Mouse (Mus musculus): ENCODE measurements at regions not wholly inside any gene's neighbourhood (a gene's known extent, or its start where the extent isn't known, plus 50 kb on each side); places are given as distances from the start of the nearest gene placed in this dataset.
A peak's percentile ranks its signal among the peaks of the same experiment; 100 is the strongest.
"Not testable (repeated sequence)": the region's sequence is repeated elsewhere in the genome, so short reads cannot be mapped to it uniquely, and the experiment has no call there.

DNA sequence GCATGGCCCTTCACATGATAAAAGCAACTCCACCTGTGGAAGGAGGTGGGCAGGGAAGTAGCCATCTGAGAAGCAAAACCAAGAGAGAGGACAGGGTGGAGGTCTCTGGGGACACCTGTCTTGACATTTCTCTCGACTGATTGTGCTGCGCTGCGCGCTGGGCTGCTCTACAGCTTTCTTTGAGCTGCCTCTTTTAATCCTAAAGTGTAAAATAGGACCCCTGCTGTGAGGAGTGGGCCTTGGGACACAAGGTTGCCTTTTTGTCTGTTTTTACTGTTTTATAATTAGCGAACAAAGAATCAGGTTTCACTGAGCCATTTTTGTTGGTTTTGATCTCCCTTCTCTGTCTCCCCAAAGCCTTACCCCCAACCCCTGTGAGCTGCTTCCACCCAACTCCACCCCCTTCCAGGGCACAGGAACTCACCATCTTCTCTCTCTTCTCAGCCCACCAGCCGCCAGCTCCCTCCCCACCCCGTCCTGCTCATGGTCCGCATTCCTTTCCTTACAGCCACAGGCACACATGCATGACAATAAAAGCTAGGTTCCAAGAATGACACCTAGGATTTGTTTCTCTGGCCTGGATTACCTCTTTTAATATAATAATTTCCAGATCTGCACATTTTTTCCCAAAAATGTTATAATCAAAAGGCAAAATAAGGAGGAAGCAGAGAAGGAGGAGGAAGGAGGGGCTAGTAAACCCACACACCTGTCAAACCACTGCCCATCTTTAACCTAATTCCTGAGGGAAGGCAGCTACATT, 57.3 kb downstream of the Cbln4 start:
- DNase-seq (ENCODE audit: low spot score), result no peak

DNA sequence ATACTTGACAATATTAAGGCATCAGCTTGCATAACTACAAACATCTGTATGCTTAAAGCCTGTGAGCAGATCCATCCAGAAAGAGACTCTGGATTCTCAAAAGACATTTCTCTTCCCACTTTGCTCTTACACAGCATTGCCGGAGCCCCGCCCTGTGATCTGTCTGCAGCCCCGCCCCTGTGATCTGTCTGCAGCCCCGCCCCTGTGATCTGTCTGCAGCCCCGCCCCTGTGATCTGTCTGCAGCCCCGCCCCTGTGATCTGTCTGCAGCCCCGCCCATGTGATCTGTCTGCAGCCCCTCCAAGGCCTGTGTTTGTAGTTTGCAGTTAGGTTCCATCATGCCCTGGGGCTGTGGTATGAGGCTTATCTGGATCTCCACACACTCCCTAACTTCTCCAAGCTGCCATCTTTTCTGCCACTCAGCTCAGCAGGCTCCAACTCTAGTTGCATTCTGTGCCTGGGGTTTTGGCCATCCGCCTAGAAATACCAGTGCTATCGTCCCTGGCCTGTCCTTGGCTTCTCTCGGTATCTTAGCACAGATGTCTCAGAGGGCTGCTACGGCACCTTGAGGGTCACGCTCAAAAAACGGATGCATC, 73.9 kb downstream of the Cbln4 start:
- no peak for DNase-seq (ENCODE audit: low spot score)

DNA sequence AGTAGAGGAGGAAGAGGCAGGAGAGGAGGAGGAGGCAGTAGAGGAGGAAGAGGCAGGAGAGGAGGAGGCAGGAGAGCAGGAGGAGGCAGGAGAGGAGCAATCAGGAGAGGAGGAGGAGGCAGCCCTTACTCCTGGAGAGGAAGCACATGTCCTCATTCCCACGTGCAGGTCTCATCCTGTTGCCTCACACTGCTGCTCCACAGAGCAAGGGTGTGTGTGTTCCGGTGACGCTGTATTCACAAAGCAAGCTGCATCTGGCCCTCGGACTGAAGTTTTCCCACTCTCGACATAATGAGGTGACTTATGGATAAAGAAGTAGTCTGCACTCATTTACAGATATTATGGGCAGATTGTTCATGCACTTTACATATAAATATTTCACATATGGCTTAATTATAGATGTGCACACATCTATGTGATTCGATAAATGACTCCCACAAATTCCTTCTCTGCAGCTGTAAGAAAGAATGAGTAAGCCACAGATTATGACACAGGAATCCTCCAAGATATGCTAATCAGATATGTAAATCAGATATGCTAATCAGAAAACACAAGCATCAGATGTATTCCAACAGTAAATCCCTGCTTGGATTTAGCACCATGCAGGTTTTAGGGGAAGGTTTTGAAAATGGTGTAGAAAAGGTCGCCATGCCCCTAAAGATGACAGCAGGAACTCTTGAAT, 96.6 kb downstream of the Cbln4 start:
- peak; percentile 8 for DNase-seq (ENCODE audit: low spot score)

DNA sequence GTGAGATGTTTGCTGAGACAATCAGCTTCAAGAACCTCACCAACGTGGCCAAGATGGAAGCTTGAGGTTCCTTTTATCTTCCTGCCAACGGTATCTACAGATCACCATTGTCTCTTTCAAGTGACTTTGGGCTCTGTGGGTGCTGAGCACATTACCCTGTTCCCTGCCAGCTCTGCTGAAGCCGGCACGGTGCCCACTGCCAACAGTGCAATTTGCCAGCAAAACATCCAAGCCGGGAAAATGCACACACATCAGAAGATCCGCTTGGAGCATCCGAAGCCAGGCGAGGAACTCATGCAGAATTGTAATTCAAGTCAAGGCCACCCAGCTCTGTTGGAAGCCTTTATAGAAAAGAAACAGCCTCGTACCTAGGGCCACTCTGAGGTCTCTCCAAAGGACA, 100.6 kb downstream of the Cbln4 start:
- peak; percentile 26 for DNase-seq (ENCODE audit: low spot score)

DNA sequence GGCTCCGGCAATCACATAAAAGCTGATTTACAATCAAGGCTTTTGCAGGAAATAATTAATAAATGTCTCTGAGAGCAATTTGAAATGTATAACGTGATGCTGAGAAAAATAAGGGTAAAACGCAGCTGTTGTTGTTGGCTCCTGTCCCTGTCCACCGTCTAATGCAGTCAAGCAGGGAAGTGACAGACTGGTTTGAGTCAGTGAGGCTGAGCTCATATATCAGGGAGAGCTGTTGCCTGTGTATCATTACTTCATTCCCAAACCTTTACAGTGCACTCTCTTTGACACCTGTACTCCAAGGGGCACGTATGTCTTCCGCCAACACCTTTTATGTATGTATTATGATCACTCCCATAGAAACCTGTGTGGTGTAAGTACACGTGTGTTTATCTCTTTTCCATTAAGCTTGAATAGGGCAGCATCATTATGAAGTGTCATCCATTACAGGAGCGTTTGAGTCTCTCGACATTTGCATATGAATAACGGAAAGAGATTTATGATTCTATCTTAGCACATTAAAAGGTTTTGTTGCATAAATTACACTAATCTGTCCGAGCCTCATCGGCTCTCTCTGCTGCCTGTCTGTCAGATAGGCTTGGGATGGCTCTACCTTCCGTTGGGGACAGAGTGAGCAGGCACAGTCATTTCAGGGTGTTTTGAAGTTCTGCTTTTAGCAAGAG, 107.5 kb downstream of the Cbln4 start:
- no peak for DNase-seq (ENCODE audit: low spot score)

DNA sequence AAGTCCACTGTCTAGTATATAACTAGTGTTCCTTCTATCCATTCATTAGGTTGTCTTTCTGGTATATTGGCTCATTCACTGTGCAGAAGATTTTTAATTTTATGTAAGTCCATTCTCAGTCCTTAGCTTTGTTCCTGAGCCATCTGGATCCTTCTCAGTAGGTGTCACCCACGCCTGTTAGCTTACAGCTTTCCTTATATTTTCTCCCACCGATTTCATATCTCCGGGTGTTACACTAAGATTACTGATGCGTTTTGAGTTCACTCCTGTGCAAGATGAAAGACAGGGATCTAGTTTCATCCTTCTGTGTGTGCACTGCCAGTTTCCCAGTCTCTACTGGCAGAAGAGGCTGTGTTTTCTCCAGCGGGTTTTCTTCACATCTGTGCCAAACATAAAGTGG, 122.3 kb downstream of the Cbln4 start:
- peak; percentile 3 for DNase-seq (ENCODE audit: low spot score)

DNA sequence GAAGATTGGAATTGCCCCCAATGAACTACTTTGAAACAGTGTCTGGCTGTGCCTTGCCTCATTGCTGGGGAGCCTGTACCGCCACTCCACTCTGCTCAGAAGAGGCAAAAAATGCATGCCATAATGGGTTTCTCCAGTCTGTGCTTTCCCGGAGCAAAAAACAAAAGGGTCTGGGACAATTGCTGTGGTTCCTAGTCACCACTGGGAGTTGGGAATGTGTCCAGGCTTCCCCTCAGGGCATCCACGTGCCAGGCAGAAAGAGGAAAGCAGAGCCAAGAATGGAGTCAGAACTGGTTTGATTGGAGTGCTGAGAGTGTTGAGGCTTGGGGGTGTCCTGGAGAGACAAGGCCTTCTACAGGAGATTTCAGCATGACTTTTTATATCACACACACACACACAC, 156.0 kb downstream of the Cbln4 start:
- no peak for DNase-seq (ENCODE audit: low spot score)

DNA sequence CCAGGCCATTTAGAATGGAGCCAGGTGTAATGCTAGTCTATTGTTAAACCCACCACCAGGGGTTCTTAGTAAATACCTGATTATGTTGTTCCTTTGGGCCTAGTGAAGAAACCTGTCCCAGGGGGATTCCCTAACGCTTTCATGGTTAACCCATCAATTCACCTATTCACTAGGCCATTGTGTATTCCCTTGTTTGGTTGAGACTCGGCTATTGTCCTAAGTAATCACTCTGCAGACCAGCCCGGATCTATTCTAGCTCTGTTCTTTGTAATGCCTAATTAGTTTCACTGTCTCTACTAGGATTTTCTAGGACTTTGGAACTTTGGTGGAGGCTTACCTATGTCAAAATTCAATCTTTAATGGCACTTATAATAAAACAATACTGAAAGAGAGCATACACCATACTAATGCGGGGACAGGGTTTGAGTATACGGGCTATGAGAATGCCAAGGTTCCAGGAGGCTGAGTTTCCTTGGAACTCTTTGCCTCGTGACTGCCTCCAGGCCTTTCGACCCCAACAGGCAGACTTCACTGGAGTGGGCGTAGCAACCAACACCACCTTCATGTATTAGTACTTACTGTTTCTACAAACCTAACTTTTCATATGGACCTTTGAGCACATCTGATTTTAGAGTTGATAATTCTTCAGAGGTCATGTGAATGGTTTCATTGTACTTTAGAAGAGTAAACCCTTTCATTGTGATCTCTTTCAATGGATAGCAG, 163.9 kb downstream of the Cbln4 start:
- DNase-seq (ENCODE audit: low spot score), result not testable (repeated sequence)

DNA sequence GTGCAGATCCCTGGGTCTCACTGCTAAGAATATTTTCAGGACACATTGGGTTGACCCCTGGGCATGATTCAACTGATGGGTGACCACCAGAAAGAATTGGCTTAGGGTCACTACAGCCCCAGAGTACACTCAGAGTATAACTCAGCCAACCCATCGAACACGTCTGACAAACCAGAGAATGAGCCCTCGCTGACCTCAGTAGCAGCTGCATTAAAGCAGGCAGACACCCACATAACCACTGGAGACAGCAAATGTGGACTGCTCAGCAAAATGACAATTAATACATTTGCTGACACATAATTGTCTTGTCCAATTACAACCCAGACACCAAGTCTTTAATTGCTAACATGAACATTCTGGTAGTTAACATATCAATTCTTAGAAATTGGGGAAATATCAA, 175.7 kb downstream of the Cbln4 start:
- no peak for DNase-seq (ENCODE audit: low spot score)

DNA sequence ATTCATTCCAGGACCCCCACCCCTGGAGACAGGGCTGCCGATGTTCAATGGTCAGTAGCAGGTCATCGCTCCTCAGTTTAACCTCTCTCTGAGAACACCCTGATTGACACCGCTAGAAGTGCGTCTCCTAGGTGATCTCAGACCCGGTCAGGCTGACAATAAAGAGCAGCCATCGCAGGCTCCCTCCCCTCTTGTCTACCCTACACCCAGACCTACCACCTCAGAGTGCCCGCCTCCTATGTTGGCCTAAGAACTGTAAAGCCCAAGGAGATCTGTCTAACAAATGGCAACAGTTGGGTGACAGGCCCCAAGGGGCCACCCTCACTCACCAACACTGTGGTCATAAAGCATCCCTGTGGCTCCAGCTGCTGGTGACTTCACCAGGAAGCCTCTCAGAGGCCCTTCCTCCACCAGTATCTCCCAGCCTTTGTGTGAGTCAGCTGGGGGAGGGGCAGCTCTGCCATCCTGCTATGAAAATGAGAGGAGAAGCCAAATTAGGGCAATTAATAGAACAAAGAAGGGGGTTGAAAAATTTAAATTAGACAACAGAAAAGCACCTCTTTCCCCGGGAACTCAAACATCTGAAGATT, 178.8 kb downstream of the Cbln4 start:
- no peak for DNase-seq (ENCODE audit: low spot score)

DNA sequence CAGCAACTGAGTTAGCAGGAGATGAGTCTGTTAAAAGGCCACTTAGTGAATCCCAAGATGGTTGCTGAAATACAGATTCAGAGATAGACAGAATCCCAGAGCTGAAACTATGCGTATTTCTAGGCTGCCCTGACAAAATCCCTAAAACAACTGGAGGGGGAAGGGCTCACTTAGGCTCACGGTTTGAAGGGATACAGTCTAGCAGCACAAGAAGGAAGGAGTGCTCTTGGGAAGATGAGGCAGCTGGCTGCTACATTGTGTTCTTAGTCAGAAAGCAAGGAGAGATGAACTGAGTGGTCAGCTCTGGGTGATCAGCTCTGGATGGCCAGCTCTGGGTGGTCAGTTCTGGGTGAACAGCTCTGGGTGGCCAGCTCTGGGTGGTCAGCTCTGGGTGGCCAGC, 180.6 kb downstream of the Cbln4 start:
- no peak for DNase-seq (ENCODE audit: low spot score)

DNA sequence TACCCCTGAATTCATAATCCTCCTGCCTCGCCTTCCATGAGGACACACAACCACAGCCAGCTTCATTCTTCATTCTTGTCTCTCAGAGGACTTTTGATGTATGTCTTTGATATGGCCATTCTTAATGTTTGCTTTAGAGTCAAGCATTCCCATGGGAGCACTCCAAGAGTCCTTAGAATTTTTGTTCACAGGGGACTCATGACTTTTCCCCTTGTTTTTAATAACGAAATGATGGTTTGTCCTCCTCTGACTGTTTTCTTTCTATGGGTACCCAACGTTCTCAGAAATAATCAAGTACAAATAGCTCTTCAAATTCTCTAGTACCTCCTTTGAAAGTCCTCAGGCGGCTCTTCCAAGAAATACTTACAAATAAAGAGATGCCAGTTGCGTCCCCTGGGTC, 184.4 kb downstream of the Cbln4 start:
- DNase-seq (ENCODE audit: low spot score), result no peak

DNA sequence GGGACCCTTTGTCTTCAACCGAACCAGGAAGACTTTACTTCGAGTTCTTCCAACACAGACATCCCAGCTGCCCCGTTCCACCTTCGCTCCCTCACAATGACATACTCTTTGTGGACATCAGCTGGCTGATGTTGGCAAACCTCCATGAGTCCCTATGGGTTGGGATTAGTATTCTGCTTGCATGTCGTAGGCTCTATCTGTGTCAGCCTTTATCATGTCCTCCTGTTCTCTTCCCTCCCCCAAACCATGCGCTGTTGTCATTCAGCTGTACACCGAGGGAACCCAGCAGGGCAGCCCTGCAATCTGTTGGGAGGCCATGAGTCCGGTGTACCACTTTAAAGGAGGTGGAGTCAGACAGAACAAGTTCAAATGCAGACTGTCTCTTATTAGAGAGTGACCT, 186.8 kb downstream of the Cbln4 start:
- DNase-seq (ENCODE audit: low spot score), result no peak

DNA sequence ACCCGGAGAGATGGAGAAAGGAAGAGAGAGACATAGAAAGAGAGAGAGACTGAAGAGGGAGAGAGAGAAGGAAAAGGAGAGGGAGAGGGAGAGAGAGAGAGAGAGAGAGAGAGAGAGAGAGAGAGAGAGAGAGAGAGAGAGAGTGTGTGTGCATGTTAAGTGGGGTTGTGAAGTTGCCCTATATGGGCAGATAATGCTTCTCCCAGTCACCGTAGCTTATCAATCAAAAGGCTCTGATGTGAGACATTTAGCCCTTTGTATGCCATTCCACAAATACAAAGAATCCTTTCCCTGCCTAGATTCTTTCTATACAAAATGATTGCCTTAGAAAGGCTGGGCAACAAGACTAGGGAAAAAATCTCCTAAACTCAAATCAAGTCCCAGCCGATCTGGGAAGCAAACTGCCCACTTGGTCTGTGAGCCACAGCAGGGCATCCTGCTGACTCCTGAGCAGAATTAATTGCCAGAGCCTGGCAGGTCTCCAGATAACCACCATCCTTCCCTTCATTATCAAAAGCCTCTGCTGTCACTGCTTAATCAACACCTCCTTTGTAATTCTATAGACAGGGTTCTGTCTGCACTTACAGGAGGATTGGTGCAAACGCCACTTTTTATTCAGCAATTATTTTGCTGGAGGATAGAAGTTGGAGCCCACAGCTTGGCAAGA, 196.3 kb downstream of the Cbln4 start:
- no peak for DNase-seq (ENCODE audit: low spot score)

DNA sequence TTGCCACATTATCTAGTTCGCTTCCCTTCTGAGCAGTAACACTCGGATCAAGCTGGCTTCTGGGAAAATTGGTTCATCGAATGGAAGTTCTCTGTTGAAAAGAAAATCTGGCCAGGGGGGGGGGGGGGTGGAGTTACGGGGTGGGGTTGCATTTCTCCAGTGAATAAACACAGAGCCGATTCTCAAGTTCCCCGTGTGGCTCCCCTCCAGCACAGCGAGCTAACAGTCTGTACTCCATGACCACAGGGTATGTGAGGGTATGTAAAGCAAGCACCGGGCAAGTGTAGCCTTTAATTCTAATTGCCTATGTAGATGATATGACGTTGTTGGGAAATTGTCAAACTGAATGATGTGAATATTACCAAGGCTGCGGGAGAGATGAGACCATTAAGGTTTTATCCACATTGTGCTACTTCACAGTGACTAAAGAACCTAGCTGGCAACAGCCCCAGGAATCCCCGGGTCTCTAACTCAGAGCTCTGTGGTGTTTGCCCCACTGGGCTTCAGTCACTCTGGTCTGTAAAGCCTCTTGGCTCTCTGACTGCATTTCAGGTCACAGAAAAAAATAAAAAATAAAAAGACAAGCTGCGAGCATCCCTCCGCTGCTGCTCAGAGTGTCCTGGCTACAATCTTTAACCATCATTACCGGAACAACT, 203.1 kb downstream of the Cbln4 start:
- DNase-seq (ENCODE audit: low spot score), result no peak

DNA sequence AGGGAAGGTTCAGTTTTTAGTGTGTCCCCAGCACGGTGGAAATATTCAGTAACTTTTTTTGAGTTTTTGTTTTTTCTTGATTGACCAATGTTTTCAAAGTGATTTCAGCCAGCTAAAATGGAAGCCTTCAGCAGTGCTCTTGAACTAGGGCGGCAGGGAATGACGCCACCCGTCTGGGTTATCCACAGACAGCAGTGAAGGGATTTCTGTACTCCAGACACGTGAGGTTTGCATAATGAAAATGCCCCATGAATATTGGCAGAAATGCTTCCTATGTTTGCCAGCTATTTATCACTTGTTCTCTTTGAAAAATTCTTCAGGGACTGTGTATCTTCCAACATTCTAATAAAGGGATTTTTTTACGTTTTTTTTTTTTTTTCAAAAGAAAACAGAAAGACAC, 221.1 kb downstream of the Cbln4 start:
- DNase-seq (ENCODE audit: low spot score), result no peak

DNA sequence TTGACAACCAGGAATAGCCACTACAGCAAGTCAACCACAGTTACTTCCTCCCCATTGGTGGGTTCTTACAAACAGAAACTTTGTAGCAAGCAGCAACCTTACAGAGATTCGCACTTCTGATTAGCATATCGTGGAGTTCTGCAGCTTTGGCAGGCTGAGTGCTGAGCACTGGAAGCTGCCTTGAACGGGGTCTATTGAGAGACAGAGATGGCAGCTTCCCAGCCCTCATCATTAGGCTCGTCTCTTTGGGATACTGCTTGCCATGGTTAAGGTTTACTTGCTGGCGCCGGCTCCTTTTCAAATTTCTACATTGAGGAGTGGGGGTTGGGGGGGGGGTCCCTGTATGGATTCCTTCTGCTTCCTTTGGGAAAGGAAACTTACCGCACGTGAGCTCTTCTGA, 224.8 kb downstream of the Cbln4 start:
- no peak for DNase-seq (ENCODE audit: low spot score)

DNA sequence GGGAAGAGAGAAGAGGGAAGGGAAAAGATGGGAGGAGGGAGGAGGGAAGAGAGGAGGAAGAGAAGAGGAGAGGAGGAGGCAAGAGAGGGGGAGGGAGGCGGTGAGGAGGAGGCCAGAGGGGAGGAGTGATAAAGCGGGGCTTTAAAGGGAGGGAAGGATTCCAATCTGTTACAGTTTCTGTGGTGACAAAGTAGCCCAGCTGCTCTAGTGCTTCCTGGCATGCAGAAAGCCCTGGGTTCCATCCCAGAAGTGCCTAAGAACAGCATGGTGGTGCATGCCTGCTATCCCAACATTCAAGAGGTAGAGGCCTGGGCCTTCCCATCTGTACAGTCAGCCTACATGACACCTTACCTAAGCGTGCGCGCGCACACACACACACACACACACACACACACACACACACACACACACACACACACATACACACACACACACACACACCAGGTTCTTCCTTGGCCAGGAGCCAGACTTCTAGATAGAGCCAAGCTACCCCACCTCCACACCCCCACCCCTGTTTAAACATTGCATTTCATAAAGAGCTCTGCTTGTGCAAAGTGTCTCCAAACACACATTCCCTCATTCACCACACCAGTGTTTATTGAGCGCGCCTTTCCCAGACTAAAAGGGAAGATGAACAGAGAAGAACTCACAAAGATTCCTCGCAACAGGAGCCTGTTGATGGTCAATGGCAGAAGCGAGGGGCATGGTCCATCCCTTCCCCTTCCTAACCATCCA, 226.4 kb downstream of the Cbln4 start:
- DNase-seq (ENCODE audit: low spot score), result peak; percentile 55

DNA sequence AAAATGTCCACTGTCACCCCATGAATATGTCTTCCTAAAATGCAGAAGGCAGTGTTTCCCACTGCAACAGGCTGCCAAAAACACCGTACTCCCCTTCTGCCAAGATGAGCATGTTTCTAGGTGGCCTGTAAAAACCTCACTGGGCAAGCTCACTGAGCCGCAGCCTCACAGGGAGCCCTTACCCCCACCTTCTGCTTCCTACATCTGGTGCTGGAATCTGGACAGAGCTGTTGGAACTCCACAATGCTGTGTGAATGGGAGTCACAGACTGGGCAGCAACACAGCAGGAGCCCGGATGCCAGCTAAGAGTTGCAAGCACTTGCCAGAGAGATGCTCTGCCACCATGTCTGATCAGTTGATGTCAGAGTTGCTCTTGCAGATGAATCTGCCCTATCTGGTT, 230.6 kb downstream of the Cbln4 start:
- DNase-seq (ENCODE audit: low spot score), result no peak

DNA sequence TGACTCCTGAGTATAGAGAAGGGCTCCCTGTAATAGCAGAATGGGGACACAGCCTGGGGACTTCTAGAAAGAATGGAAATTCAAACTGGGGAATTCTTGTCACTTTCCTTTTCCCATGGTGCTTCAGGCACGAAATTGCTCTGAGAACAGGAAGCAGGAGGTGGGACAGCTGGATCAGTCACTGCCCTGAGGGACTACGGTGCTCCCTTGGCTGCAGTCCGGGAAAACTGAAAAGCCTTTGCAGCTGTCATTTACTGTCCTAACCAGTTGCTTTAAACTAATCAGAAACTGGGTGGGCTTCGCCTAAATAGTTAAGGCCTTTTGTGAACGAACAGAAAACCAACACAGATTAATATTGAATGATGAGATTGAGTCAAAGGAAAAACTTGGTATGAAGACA, 237.9 kb downstream of the Cbln4 start:
- DNase-seq (ENCODE audit: low spot score), result no peak
